ENCODE assay signal across 8 mouse cellular contexts in the genomic region with DNA sequence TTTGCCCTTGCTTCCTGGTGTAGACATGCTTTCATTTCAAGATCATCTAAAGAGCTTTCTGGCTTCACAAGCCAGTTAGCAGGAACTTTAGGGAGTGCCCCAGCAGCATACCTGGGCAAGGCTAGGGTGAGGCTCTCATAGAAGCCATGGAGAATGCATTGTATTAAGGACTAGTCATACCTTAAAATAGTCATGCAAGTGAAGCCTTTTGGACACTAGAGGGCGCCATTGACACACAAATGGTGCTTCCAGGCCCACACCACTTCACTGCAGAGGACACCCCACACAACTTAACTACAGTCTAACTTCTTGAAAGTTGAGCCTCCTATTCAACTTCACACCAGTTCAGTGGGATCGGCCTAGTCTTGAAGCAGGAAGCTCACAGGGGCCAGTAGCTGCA. TPM values are rescaled to one million over a fixed set of nuclear protein-coding genes. Genes with fewer than 3 reads are reported as not detected.
DNase-seq lines count a peak whose midpoint lies in the region; ATAC-seq and TF ChIP-seq lines count a peak whose summit lies in the region.

No protein-coding gene starts in this region.

- H3K4me2 ChIP-seq in heart, embryonic 11.5 days = no peak overlapping the region
- H3K4me2 ChIP-seq in kidney, embryonic 15.5 days = no peak overlapping the region
- H3K4me2 ChIP-seq in limb, embryonic 15.5 days = no peak overlapping the region
- no peak overlapping the region for H3K4me2 ChIP-seq in stomach, embryonic 14.5 days (replicated peaks; ENCODE audit: low read depth, low read length)

- TF ChIP-seq POLR2A in embryonic fibroblast, embryonic 13.5 days (IDR thresholded peaks at IDR 0.05; ENCODE audit: low read depth, low read length) = no peak

- H3K27me3 ChIP-seq in heart, embryonic 11.5 days (ENCODE audit: control insufficient read depth, insufficient read depth, low read length) = no peaks in the 10 kb centered on the region
- no peaks in the 10 kb centered on the region for H3K27me3 ChIP-seq in kidney, embryonic 15.5 days
- no peaks in the 10 kb centered on the region for H3K27me3 ChIP-seq in limb, embryonic 15.5 days
- H3K27me3 ChIP-seq in stomach, embryonic 14.5 days (ENCODE audit: control insufficient read depth, insufficient read depth, low read length) = no peaks in the 10 kb centered on the region

- H3K4me3 ChIP-seq in embryonic fibroblast, embryonic 13.5 days (ENCODE audit: insufficient read depth, low read length) = no peak overlapping the region
- no peak overlapping the region for H3K4me3 ChIP-seq in heart, embryonic 11.5 days (ENCODE audit: low read depth, low read length)
- no peak overlapping the region for H3K4me3 ChIP-seq in kidney, embryonic 15.5 days (replicated peaks)
- no peak overlapping the region for H3K4me3 ChIP-seq in limb, embryonic 15.5 days
- no peak overlapping the region for H3K4me3 ChIP-seq in stomach, embryonic 14.5 days (ENCODE audit: low read depth, low read length)

- H3K4me1 ChIP-seq in embryonic fibroblast, embryonic 13.5 days (ENCODE audit: control insufficient read depth, insufficient read depth, low read length) = peaks cover 8% of the 10 kb centered on the region; the same call in 1 of the 2 replicates
- no peaks in the 10 kb centered on the region for H3K4me1 ChIP-seq in heart, embryonic 11.5 days (ENCODE audit: control insufficient read depth, insufficient read depth, low read length)
- peaks cover 4% of the 10 kb centered on the region for H3K4me1 ChIP-seq in kidney, embryonic 15.5 days
- H3K4me1 ChIP-seq in limb, embryonic 15.5 days = 0 out of 2 replicates have a peak, but pooled peaks cover 1% of the 10 kb centered on the region
- no peaks in the 10 kb centered on the region for H3K4me1 ChIP-seq in stomach, embryonic 14.5 days (ENCODE audit: control insufficient read depth, insufficient read depth, low read length)

- peak; percentile 73; the same call in 1 of the 2 replicates for TF ChIP-seq CTCF in embryonic fibroblast, embryonic 13.5 days (IDR thresholded peaks at IDR 0.05; ENCODE audit: borderline replicate concordance, insufficient read depth, low read length)

- H3K9ac ChIP-seq in heart, embryonic 11.5 days (ENCODE audit: low read depth, low read length) = no peak overlapping the region
- no peak overlapping the region for H3K9ac ChIP-seq in kidney, embryonic 15.5 days
- no peak overlapping the region for H3K9ac ChIP-seq in limb, embryonic 15.5 days
- no peak overlapping the region for H3K9ac ChIP-seq in stomach, embryonic 14.5 days (replicated peaks; ENCODE audit: low read depth, low read length)

- H3K36me3 ChIP-seq in heart, embryonic 11.5 days (ENCODE audit: control insufficient read depth, insufficient read depth, low read length) = no peaks in the 10 kb centered on the region
- H3K36me3 ChIP-seq in kidney, embryonic 15.5 days = no peaks in the 10 kb centered on the region
- H3K36me3 ChIP-seq in limb, embryonic 15.5 days = no peaks in the 10 kb centered on the region
- H3K36me3 ChIP-seq in stomach, embryonic 14.5 days (ENCODE audit: control insufficient read depth, insufficient read depth, low read length) = no peaks in the 10 kb centered on the region

- ATAC-seq in heart, embryonic 11.5 days (replicated peaks; ENCODE audit: insufficient number of reproducible peaks, low FRiP score, low TSS enrichment) = peak; percentile 47; the same call in 1 of the 2 replicates
- ATAC-seq in kidney, embryonic 15.5 days (replicated peaks; ENCODE audit: low FRiP score) = peak; percentile 77
- peak; percentile 76; the same call in 1 of the 2 replicates for ATAC-seq in limb, embryonic 15.5 days (ENCODE audit: insufficient number of reproducible peaks, low FRiP score, low TSS enrichment, low read depth)
- ATAC-seq in monocyte, adult 5-6 weeks (replicated peaks; ENCODE audit: insufficient number of reproducible peaks, low FRiP score, low TSS enrichment, poor library complexity, severe bottlenecking) = peak; percentile 70
- peak; percentile 85 for ATAC-seq in stomach, embryonic 14.5 days (ENCODE audit: insufficient number of reproducible peaks, insufficient read depth, low FRiP score, low read depth)

- peaks cover 3% of the 10 kb centered on the region; the same call in 1 of the 2 replicates for H3K9me3 ChIP-seq in heart, embryonic 11.5 days (replicated peaks; ENCODE audit: control insufficient read depth, low read length)
- H3K9me3 ChIP-seq in kidney, embryonic 15.5 days (replicated peaks) = no peaks in the 10 kb centered on the region
- H3K9me3 ChIP-seq in limb, embryonic 15.5 days = no peaks in the 10 kb centered on the region
- H3K9me3 ChIP-seq in stomach, embryonic 14.5 days (ENCODE audit: control insufficient read depth, low read depth, low read length) = no peaks in the 10 kb centered on the region

- 3% methylated on average over 2 of the region's 2 CpGs for WGBS in heart, embryonic 11.5 days (ENCODE audit: insufficient replicate concordance)
- WGBS in kidney, embryonic 15.5 days = 0% methylated on average over 2 of the region's 2 CpGs
- 4% methylated on average over 2 of the region's 2 CpGs for WGBS in limb, embryonic 15.5 days
- 3% methylated on average over 2 of the region's 2 CpGs for WGBS in stomach, embryonic 14.5 days

- DNase-seq in CD4-positive helper T cell, adult 2 months (ENCODE audit: low read depth, low spot score) = peak; percentile 83
- peak; percentile 89 for DNase-seq in brain, adult 2 months (ENCODE audit: low read depth, low spot score)

- no peak overlapping the region for H3K27ac ChIP-seq in embryonic fibroblast, embryonic 13.5 days (ENCODE audit: insufficient read depth, low read length)
- H3K27ac ChIP-seq in heart, embryonic 11.5 days (ENCODE audit: low read depth, low read length) = no peak overlapping the region
- no peak overlapping the region for H3K27ac ChIP-seq in kidney, embryonic 15.5 days
- H3K27ac ChIP-seq in limb, embryonic 15.5 days = no peak overlapping the region
- no peak overlapping the region for H3K27ac ChIP-seq in stomach, embryonic 14.5 days (ENCODE audit: low read length)

RNA-seq across cellular contexts. Expression of gene Lta4h, which starts 27.5 kb away (rescaled TPM):
- polyA plus RNA-seq in embryonic fibroblast, embryonic 13.5 days (2011; ENCODE audit: insufficient read length, low read depth, missing spikeins) = 92.9 and 98.9 TPM in 2 replicates
- 274 and 286 TPM in 2 replicates for polyA plus RNA-seq in heart, embryonic 11.5 days (2014; fragmentation: Nextera tagmentation; extraction: Ambion mirVana)
- polyA plus RNA-seq in kidney, embryonic 15.5 days (2015; fragmentation: Nextera tagmentation; extraction: Ambion mirVana) = 170 and 174 TPM in 2 replicates
- 191 and 198 TPM in 2 replicates for polyA plus RNA-seq in limb, embryonic 15.5 days (2015; fragmentation: Nextera tagmentation; extraction: Ambion mirVana)
- 194 to 214 TPM (median 195 TPM) in 3 replicates for total RNA-seq in monocyte, adult 5-6 weeks (2017)
- polyA plus RNA-seq in stomach, embryonic 14.5 days (2014; fragmentation: Nextera tagmentation; extraction: Ambion mirVana) = 212 and 220 TPM in 2 replicates
